Mouse (Mus musculus) lung, postnatal 4 days (tissue): ENCODE results near the gene Fcamr.

ENCODE experiments used
- DNase-seq, 2 experiments: peaks; one replicate each; pipeline ENCODE4 v3.0.0; 2021

Fcamr gene

DNA sequence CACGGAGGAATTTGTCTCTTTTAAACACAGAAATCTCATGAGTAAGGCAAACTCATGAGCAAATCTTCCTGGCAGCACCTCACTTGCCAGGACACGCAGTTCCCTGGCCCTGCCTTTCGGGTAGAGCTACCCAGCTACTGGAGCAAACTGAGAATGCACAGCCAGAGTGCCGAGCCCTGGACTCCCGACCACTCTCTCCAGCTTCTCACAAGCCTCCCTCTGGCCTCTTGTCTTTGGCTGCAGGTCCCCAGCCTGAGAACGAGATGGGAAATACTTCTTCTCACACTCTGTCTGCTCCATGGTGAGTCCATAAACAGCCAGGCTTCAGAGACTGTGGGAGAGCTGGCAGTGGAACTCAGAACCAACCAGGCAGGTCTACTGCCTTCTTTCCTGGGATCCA is 2.3 kb downstream of the Fcamr start:
- DNase-seq: no peak

DNA sequence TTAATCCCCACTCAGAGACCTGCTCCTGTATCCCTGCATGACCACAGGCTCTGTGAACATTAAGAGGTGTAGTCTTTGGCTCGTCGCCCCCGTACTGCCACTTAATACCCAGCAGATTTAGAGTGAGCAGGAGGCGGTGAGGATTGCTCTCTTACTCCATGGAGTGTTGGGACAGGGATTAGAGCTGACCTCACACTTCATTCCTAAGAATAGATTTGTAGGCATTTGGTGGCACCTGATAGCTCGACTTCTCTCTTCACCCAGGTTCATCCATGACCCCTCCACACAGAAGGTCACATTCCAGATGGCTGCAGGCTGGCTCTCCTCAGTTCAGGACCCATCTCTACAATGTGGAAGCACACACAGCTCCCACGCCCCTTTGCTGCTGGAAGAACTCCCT is 3.6 kb downstream of the Fcamr start:
- no peak for DNase-seq

DNA sequence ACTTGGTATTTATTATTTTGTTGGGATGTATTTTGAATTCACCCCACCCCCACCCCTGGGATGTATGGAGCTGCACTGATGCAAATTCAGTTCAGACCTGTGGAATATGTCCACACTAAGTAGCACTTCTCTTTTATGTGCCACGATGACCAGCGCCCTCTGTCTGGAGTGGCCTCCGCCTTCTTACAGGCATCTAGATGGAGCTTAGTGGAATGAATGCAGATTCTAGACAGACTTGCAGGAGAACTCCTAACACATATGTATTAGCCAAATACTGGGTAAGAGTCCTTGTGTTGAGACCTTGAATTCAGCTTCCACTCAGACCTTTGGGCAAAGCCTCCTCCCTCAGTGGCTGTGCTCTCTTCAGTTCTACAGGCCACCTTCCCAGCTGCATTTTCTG is 10.2 kb downstream of the Fcamr start:
- DNase-seq: no peak

DNA sequence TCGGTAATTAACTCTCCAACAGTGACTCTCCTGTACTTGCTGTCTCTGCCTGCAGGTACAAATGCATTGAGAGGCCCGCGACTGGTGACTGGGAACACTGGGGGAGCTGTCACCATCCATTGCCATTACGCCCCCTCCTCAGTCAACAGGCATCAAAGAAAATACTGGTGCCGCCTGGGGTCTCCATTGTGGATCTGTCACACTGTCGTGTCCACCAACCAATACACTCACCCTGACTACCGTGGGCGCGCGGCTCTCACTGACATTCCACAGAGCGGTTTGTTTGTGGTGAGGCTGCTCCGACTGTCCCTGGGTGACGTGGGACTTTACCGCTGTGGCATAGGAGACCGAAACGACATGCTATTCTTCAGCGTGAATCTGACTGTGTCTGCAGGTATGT is 10.6 kb downstream of the Fcamr start:
- no peak for DNase-seq

DNA sequence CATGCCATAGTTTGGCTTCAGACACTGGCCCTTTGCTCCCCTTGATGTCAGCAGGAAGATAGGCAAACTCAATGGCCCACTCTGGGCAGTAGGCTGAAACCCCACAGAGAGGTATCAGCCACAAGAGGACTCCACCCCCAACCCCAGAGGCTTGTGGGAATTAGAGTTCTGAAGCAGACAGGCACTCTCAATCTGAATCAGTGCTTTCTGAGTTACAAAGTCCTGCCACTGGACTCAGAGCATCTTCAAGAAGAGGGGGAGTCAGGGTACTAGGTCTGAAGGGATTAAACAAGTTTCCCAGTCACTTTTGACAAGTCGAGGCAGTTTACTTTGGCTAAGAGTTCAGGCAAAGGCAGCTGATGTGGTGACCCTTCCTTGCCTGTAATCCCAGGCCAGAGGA is 19.0 kb downstream of the Fcamr start:
- no peak for DNase-seq

DNA sequence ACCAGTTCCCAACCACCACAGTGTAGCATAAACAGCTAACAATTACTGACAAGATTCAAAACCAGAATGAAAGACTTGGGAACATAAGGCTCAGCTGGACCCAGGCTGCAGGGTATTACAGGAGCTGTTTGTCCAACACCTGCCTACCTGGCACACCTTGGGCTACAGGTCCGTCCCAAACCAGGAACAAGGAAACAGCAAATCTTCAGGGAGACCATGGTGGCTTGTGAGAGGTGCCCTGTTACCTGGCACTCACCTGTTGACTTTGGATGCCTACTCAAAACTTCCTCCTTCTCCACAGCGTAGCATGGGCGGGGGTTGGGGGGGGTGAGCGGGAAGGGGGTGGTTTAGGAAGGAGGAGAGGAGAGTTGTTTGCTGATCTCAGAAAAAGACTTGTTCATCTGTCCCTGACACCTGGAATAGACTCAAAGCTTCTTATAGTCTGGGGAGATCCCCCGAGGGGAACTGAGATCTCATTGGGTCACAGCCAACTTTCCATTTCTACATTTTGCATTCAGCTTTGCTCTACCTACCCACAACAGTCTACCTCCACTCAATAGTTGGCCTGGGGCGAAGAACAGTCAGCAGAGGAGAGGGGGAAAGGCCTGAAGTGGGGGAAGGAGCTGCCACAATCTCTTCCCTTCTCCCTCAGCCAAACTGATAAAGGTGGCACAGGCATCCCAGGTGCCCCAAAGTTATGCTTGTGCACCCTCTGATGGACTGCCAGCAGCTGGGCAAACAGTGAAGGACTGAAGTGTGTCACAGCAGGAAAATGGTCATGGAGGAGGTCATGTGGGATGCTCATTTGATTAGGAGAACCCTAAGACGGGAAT is 19.8 kb downstream of the Fcamr start:
- peak in 1 of 2 experiments; percentile 39 for DNase-seq

DNA sequence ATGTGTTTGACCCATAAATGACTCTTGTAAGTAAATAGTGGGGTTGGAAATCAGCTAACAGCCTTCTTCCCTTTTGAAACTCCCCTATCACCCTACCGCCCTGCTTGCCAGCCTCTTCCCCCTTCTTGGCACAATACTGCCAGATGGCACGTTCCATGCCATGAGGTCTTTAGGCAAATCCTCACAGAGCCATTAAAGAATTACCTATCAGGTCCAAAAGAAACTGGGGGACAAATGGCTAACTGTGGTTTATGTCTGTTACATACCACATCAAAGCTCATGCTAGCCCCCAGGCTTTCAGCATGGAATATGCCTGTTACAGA is 20.4 kb downstream of the Fcamr start:
- no peak for DNase-seq

DNA sequence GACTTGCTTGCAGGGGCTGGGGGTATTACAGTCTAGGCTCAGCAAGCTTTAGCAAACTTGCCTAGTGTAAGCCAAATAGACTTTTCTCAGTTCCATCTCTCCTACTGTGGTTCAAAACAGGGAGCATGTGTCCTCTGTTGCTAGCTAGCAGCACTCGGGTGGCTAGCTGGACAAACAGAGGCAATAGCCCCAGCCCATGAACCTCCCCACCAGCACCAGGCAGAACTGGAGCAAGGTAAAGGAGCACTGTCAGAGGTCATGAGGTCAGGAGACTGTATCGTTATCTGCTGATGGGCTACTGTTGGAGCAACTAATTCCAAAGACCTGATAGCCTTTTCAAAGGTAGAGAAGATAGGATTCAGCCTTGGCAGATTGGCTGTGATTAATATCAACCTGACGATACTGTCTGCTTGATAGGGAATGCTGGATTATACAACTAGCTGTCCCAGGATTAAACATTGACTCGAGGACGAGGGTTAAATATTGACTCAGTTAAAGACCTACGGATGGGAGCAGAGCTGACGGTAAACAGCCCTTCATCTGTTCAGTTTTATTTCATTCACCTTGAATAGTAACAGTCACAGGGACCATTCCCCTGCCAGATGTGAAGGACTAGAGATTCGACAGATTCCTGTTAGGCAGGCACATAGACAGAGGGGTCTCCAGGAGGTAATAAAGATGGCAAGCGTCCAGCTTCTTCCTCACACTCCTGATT is 21.4 kb downstream of the Fcamr start:
- no peak for DNase-seq

DNA sequence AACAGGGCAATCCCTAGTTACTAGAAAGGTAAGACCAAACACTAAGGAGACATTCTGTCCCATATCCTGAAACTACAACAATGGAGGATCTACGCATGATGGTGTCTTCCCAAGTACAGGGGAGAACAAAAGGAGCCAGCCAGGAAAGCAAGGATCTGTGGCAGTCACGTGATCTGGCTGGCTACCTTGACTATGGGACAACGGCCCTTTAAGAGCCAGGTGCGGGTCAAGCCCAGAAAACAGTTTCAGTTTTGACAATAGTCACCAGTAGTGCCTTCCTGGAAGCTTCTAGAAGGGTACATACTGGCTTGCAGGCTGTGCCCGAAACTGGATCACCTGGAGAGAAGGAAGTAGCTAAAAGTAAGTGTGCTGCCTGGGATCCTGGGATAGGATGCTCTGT is 25.7 kb downstream of the Fcamr start, which contains the start of gene Pigr:
TSS of gene Pigr (plus strand) at position 237 of the 400 bp plus-strand sequence.
- no peak for DNase-seq

DNA sequence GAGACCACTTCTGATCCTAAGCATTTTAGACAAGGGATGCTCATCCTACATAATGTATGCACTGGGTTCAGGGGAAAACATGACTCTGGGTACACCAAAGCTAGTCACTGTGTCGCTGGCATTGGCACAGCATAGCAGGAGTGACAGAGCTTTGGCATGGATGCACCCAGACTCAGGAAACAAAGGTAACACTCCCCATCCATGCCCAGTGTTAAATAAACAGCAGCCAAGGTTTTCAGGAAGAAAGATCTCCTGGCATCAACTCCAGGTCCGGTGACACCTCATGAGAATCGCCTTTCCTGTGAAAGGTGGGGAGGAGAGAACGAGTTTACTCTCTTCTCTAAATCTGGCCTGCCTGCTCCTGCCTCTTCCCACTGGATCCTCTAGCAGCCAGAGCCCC is 28.0 kb downstream of the Fcamr start:
- no peak for DNase-seq

DNA sequence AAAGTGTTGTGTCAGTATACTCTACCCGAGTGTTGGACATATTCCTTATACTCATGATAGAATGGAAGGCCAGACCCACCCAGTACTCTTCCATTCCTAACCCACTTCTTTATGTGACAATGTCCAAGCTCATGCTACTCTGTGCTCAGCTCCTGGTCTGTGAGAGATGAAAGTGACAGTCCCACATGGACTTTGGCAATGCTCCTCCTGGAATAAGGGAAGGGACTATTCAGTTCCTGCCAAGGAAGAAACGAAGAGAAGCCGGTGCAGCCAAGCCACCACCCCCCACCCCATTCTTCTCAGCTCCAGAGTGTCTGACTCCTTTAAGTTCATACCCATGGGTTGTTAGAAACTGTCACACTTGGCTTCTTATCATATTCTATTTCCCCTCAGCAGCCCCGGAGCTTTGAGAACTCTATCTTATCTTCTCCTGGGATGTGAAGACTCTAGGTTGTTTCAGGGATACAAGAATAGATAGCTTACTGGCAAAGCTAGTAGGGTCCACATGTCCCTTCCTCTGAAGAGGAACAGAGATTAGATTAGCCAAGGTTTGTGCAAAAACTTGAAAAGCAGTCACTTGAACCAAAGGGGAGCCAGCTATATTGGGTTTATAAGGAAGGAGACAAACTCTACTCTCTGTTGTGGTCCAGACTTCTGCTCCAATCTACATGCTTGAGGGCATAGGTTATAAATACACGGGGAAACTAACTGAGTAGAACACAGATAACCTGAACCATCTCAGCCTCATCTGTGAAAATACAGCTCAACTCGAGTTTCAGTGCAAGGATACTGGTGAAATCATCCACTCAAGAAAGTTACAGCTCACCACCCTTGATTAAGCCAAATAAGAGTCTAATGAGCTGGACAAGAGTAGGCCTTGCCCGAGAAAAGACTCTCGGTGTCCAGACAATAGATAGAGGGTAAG is 29.5 kb downstream of the Fcamr start:
- DNase-seq: no peak

DNA sequence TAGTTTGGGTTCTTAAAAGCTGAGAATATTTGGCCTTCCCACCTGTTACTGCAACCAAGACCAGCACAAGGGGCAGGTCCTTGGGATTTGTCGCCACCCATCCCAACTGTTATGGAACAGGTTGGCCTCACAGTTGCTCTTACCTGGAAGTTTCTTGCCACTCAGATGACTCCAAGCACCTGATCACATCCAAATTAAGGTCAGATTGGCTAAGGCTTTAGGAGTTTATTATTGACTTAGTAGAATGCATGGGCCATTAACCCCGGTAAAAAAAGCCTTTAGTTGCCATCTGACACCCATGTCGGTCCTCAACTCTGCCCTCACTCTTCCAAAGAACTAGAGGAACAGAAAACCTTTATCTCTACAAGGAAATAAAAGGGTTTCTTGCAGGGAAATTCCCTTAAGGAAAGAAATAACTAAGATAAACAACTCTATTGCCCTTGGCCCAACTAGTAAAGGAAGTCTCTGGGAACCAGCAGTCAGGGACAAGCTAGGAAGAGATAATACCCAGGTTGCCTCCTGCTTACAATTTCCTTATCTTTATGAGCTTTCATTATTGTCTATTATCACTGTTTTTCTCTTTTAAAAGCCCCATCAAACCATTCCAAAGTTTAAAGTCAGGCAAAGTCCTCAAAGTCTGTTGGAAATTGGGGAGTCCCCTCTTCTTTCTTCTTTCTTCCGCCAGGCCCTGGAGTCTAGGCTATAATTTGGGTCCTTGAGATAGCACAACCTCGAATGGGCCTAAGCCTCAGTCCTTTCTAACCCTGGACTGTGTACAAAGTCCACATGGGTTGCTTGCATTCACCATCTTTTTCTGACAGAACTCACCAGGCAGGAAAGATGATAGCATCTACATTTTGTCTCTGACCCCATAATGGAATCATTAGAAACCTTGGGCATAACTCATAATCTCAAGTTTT is 31.8 kb downstream of the Fcamr start:
- DNase-seq: no peak

DNA sequence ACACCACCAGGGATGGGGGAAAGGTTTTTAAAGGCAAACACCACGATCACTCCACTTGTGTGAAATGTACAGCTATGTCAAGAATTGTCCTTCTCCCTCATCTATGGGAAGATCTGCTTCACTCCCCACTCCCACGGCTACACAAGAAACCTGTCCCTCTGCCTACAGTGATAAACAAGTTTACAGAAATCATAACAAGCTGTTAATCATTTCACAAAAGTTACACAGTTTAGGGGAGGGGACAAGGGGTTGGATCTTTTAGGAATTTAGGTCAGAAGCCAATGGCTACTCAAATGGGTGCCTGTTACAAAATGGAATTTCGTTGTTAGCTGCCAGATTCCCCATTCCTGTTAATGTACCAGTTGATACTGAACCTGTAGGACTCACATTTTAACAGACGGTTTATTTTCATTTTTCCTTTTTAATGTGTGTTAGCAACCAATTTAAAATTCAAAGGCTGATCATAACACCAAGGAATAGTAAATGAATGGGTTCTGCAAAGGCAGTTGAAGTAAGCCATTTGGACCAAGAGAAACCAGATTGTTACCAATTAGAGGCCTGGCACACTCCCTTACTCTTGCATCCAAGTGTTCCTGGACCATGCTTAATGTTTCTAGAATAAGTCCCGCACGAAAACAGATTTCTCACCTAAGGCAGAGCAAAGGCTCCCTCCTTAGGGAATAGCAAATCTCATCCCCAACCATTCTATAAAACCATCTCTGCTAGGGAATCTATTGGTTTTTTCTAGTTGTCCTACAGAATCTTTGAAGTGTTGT is 34.6 kb downstream of the Fcamr start:
- no peak for DNase-seq

DNA sequence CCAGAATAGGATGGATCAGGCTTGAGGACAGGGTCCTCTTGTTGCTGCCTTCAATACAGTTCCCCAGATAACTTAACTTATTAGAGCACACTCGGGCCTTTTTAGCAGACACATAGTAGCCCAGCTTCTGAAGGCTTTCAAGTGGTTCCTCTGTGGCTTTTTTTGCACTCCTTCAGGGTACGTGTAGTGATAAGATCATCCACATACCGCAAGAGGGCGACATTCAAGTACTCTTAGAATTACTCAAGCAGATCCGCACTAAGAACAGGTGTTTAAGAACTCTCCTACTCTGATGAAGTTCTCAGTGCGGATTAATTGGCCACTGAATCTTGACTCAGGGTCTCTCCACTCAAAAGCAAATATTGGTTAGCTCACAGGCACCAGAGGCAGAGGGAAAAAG is 37.6 kb downstream of the Fcamr start:
- DNase-seq: peak in 1 of 2 experiments; percentile 41

DNA sequence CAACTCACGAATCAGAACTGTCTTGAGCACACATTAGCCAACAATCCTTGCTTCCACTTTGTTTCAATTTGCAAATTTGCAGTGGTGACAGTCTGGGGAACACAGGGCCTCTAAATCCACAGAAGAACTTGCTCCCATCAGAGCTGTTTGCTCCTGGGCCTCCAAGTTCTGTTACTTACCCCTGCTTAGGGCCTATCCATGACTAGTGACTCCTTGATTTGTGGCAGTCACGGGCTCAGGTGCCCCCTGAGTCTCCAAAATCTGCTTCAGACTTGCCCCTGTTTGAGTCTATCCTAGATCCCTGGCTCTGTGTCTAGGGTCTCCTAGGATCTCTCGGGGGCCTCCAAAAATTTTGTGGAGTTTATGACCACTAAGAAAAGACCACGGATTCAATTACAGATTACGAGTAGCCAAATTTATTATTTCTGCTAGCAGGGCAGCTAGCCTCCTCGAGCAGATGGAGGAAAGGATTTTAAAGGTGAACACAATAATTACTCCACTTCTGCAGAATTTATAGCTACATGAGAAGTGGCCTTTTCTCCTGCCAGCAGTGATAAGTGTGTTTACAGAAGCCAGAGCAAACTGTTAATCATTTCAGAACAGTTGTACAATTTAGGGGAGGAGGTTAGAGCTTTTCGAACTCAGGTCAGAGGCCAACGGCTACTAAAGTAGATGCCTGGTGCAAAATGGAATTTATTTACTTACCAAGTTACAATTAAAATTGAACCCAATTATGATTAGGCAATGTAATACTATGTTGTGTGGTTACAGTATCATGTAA is 40.1 kb downstream of the Fcamr start:
- DNase-seq: no peak

DNA sequence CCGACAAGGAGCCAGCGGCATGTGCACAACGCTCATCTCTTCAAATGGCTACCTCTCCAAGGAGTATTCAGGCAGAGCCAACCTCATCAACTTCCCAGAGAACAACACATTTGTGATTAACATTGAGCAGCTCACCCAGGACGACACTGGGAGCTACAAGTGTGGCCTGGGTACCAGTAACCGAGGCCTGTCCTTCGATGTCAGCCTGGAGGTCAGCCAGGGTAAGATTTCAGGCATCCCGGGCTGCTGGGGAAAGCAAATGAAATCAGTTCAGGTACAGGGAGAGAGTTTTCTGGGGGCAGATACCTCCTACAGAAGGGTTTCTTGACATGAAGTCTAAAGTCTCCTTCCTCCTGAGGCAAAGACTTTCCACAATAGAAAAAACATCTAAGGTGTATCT is 40.9 kb downstream of the Fcamr start:
- no peak for DNase-seq

DNA sequence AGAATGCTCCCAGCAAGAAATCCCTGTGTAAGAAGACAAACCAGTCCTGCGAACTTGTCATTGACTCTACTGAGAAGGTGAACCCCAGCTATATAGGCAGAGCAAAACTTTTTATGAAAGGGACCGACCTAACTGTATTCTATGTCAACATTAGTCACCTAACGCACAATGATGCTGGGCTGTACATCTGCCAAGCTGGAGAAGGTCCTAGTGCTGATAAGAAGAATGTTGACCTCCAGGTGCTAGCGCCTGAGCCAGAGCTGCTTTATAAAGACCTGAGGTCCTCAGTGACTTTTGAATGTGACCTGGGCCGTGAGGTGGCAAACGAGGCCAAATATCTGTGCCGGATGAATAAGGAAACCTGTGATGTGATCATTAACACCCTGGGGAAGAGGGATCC is 43.8 kb downstream of the Fcamr start:
- no peak for DNase-seq

DNA sequence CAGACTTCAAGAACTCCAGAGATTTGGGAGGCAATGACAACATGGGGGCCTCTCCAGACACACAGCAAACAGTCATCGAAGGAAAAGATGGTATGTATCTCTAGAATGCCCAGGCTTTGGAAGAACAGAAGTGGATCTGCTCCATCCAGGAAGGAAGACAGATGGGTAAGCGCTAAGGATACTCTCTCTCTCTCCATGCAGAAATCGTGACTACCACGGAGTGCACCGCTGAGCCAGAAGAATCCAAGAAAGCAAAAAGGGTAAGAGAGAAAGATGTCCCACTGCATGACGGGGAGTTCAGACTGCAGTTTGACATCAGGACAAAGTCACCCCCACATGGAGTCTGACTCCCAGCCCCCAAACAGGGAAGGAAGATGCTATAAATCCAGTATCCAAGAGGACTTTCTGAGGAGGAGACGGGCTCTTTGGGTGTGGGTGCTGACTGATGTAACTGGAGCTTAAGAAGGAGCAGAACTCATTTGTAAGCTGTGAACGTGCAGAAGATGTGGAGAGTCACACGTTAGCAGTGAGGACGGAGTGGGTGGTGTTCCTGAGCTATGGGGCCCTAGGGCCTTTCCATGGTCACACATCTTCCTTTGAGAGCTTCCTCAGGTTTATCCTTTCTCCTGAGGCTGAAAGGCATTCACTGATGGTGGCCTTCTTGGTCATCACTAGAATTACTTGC is 49.0 kb downstream of the Fcamr start:
- no peak for DNase-seq

DNA sequence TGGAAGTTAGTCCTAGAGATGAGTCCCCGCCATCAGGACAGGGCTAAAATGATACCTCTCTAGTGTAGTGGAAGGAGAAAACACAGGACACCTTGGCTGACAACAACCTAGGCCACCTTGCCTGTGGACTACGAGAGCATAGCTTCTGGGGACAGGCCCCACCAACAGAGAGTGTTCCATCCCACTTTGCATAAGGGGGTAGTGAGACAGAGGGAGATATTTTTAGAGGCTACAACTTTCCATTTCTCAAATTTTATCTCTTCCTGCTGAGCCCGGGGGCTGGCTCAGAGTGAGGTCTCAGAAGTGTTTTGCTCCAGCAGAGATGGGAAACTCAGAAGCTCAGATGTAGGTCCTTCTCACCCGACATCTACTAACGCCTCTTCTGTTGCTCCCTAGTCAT is 49.7 kb downstream of the Fcamr start:
- DNase-seq: no peak

DNA sequence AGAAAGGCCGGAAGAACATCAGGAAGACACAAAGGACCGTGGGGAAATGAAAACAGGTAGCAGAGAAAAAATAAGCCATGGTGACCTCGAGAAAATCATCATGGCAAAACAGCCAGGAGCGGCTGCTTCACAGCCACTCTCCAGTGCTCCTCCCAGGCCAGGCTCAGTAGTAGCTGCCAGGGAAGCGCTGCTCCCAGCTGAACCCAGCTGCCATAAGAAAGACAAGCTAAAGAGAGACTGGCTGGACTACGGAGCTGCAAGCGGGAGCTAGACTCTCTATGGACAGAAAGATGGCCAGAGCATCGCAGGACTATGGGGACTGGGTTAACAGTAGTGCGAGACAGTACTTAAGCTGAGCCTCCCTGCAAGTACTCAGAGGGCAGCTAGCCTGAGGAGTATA is 54.1 kb downstream of the Fcamr start:
- no peak for DNase-seq
